Mouse (Mus musculus): ENCODE measurements at regions not wholly inside any gene's neighbourhood (a gene's known extent, or its start where the extent isn't known, plus 50 kb on each side); places are given as distances from the start of the nearest gene placed in this dataset.

- no peak for ATAC-seq (ENCODE audit: low TSS enrichment)
Measured at GRCm38 (mm10) chr2:160584568-160584967, 61.1 kb upstream of the Top1 start.

GRCm38 (mm10) chr2:160587015-160587835, 58.5 kb upstream of the Top1 start:
- no peak for ATAC-seq (ENCODE audit: low TSS enrichment)

GRCm38 (mm10) chr2:160588401-160588800, 57.3 kb upstream of the Top1 start:
- ATAC-seq (ENCODE audit: low TSS enrichment), result no peak

GRCm38 (mm10) chr2:160590209-160590910, 55.3 kb upstream of the Top1 start:
- ATAC-seq (ENCODE audit: low TSS enrichment), result no peak

GRCm38 (mm10) chr2:160591446-160592180, 54.1 kb upstream of the Top1 start:
- no peak for ATAC-seq (ENCODE audit: low TSS enrichment)

- ATAC-seq (ENCODE audit: low TSS enrichment), result no peak
Measured at GRCm38 (mm10) chr2:160593035-160593434, 52.7 kb upstream of the Top1 start.

All from frontal cortex, adult (tissue).